Mouse (Mus musculus) embryonic facial prominence, embryonic 11.5 days (tissue): Measurements from ENCODE around the gene Dmrtc2. TPM values are rescaled to one million over a fixed set of nuclear protein-coding genes. Genes with fewer than 3 reads are reported as not detected.

Experiments
- ATAC-seq: fragments of 200-750 bp; cut with Nextera tagmentation; replicated peaks from 2 replicates; pipeline ENCODE4 v1.8.0; 2017; ENCODE audit warnings: low read depth; ENCODE audit not compliant: insufficient number of reproducible peaks, low FRiP score, low TSS enrichment
- DNase-seq: peaks from one replicate; pipeline ENCODE4 v3.0.0-alpha.2; 2015; ENCODE audit warnings: low spot score
- H3K27ac ChIP-seq: fragments of 300-500 bp; sonication (generic); replicated peaks from 2 replicates; pipeline ENCODE4 v1.5.1; 2014; ENCODE audit warnings: mild to moderate bottlenecking, low read depth, low read length, control low read depth
- H3K27me3 ChIP-seq: fragments of 300-500 bp; sonication (generic); 2 replicates; pipeline ENCODE4 v1.6.1; 2014; ENCODE audit warnings: mild to moderate bottlenecking, low read length, moderate library complexity, mixed read lengths; ENCODE audit not compliant: control insufficient read depth, insufficient read depth
- H3K36me3 ChIP-seq: fragments of 300-500 bp; sonication (generic); replicated peaks from 2 replicates; pipeline ENCODE4 v1.6.1; 2014; ENCODE audit warnings: low read depth, mild to moderate bottlenecking, low read length, moderate library complexity, mixed read lengths; ENCODE audit not compliant: control insufficient read depth, insufficient read depth
- H3K4me1 ChIP-seq: fragments of 300-500 bp; sonication (generic); 2 replicates; pipeline ENCODE4 v1.6.1; 2014; ENCODE audit warnings: low read length, mixed read lengths; ENCODE audit not compliant: control insufficient read depth, insufficient read depth
- H3K4me2 ChIP-seq: fragments of 300-500 bp; sonication (generic); 2 replicates; pipeline ENCODE4 v1.6.1; 2014; ENCODE audit warnings: low read depth, mild to moderate bottlenecking, control low read depth, low read length, moderate library complexity
- H3K4me3 ChIP-seq: fragments of 300-500 bp; sonication (generic); 2 replicates; pipeline ENCODE4 v1.5.1; 2014; ENCODE audit warnings: low read depth, low read length, control low read depth
- H3K9ac ChIP-seq: fragments of 300-500 bp; sonication (generic); replicated peaks from 2 replicates; pipeline ENCODE4 v1.6.1; 2014; ENCODE audit warnings: mild to moderate bottlenecking, control low read depth, low read length
- H3K9me3 ChIP-seq: fragments of 300-500 bp; sonication (generic); replicated peaks from 2 replicates; pipeline ENCODE4 v1.6.1; 2016; ENCODE audit warnings: mild to moderate bottlenecking, low read length, inconsistent platforms, mixed read lengths; ENCODE audit not compliant: control insufficient read depth
- WGBS: fragments of 180-500 bp; shearing (Covaris S2); extraction: QIAGEN DNeasy Blood & Tissue Kit; methylation state at CpG from one replicate; pipeline ENCODE4 v1.1.7; 2014; 5-methylcytosine and 5-hydroxymethylcytosine counted together
- polyA plus RNA-seq: library from polyadenylated mRNA; unstranded; fragments of >200 nt; fragmentation: Nextera tagmentation; extraction: Ambion mirVana; gene quantifications from 2 replicates; pipeline ENCODE4 v1.2.1, GENCODE M21; 2014

The Dmrtc2 gene
- polyA plus RNA-seq, 1 experiment from 2014 or later, result not detected

- H3K9ac ChIP-seq, result no peak overlapping the region
- no peak overlapping the region for H3K4me2 ChIP-seq
- H3K9me3 ChIP-seq, result no peaks in the 10 kb centered on the region
- no peak for ATAC-seq
- no peak overlapping the region for H3K4me3 ChIP-seq
- DNase-seq, result no peak
- H3K27ac ChIP-seq, result no peak overlapping the region
- 88% methylated on average over 5 of the region's 5 CpGs for WGBS
- H3K4me1 ChIP-seq, result no peaks in the 10 kb centered on the region
- H3K36me3 ChIP-seq, result no peaks in the 10 kb centered on the region; the same call in 1 of the 2 replicates
- no peaks in the 10 kb centered on the region for H3K27me3 ChIP-seq
These were observed 28.1 kb downstream of the Dmrtc2 start for GRCm38 (mm10) chr7:24897959-24898358.

DNA sequence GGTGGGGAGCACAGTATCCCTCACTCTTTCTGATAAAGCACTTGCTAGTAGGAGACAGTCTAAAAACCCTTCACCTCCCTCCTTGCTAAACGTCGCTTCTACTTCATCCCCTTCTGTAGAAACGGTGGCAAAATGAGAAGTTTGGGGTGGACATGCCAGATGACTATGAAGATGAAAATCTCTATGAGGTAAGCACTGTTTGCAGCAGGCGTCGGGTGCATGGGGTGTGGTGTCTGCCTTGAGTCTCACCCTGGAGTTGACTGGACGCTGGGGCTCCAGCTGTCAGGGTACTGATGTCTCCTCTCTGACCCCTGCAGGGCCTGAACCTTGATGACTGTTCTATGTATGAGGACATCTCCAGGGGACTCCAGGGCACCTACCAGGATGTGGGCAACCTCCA, 31.3 kb downstream of the Dmrtc2 start:
- no peak overlapping the region for H3K4me3 ChIP-seq
- ATAC-seq (no peak), DNase-seq (no peak)
- H3K4me1 ChIP-seq, result no peaks in the 10 kb centered on the region
- H3K9ac ChIP-seq, result no peak overlapping the region
- no peak overlapping the region for H3K27ac ChIP-seq
- H3K36me3 ChIP-seq, result no peaks in the 10 kb centered on the region
- no peaks in the 10 kb centered on the region for H3K9me3 ChIP-seq
- 81% methylated on average over 6 of the region's 6 CpGs for WGBS
- no peaks in the 10 kb centered on the region for H3K27me3 ChIP-seq
- no peak overlapping the region for H3K4me2 ChIP-seq

DNA sequence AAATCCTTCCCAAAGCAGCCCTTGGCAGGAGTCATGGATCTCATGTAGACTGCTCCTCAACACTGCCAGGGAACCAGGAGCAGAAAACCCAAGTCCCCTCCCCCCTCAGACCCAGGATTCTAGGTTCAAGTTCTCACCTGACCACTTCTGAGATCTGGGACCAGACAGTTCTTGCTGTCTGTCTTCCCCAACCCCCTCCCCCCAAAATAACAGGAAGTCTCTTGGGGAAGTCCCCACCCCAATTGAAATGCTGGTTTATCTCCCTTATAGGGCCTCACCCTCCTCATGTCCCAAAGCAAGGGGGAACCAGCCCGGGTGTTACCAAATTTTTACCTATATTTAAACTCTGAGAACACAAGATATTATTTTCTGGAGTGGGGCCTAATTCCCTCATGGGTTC, 32.0 kb downstream of the Dmrtc2 start:
- 91% methylated on average over 1 of the region's 1 CpGs for WGBS
- H3K4me3 ChIP-seq, result no peak overlapping the region
- no peaks in the 10 kb centered on the region for H3K4me1 ChIP-seq
- no peaks in the 10 kb centered on the region for H3K9me3 ChIP-seq
- H3K27ac ChIP-seq, result no peak overlapping the region
- H3K27me3 ChIP-seq, result no peaks in the 10 kb centered on the region
- DNase-seq, result no peak
- no peak overlapping the region for H3K4me2 ChIP-seq
- no peak for ATAC-seq
- H3K9ac ChIP-seq, result no peak overlapping the region
- no peaks in the 10 kb centered on the region for H3K36me3 ChIP-seq

DNA sequence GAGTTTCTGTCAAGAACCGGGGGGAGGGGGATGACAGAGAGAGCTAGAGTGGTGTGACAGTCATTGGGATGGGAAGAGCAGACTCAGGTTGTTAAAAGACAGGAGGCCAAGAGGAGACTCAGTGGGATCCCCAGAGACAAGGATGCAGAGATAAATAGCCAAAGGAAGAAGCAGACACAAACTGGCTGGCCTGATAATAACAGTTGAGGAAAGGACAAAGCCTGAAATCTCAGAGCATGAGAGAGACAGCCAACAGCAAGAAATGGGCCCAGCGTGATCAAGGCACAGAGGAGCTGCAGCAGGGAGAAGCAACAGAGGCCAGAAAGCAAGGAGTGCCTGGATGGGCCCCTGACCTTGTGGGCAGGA, 32.4 kb downstream of the Dmrtc2 start:
- ATAC-seq (no peak), DNase-seq (no peak)
- Histone ChIP-seq H3K36me3 (no peaks in the 10 kb centered on the region), H3K4me3 (peak overlapping the region; percentile 52), H3K9me3 (no peaks in the 10 kb centered on the region), H3K27me3 (no peaks in the 10 kb centered on the region), H3K4me2 (peak overlapping the region; percentile 56), H3K4me1 (peaks cover 3% of the 10 kb centered on the region; the same call in 1 of the 2 replicates), H3K27ac (peak overlapping the region; percentile 53), H3K9ac (peak overlapping the region; percentile 72)
- 55% methylated on average over 2 of the region's 2 CpGs for WGBS

DNA sequence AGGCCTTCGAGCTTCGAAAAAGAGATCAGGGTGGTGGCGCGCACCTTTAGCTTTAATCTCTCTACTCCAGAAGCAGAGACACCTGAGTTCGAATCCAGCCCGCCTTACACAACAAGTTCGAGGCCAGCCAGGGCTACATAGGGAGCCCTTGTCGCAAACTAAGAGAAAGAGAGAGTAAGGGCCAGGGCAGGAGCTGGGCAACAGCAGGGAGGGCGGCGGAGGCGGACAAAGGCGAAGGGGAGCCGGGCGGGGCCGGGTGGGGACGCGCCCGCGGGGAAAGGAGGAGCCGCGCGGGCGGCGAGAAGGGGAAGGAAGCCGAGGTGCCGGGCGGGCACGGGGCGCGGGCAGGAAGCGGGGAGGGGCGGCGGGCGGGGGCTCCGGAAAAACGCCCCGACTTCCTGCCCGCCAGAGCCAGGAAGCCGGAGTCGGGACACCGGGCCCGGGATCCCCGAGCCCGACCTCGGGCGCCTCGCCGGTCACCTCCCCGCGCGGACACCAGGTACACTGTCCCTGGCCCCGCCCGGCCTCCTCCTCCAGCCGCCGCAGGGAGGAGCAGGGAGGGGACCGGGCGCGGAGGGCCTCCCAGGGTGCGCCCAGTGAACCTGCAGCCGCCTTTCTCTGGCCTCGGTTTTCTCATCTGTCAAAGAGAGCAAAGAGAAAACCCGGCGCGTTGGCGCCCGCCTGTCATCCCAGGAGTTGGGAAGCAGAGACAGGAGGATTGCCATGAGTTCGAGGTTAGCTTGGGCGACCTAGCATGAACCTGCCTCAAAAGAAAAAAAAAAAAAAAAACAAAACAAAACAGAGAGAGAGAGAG, 33.0 kb downstream of the Dmrtc2 start, which contains the start of gene Arhgef1:
Arhgef1 (plus strand) TSS at position 283 of the 814 bp plus-strand sequence.
- Histone ChIP-seq H3K4me1 (peaks cover 7% of the 10 kb centered on the region; the same call in 1 of the 2 replicates), H3K4me3 (peak within 1 kb of the TSS; percentile 52), H3K27me3 (no peaks in the 10 kb centered on the region), H3K9ac (peak within 1 kb of the TSS; percentile 72), H3K36me3 (no peaks in the 10 kb centered on the region), H3K4me2 (peak within 1 kb of the TSS; percentile 56), H3K9me3 (no peaks in the 10 kb centered on the region), H3K27ac (peak within 1 kb of the TSS; percentile 53)
- DNase-seq (peak; percentile 59), ATAC-seq (no peak)
- 7% methylated on average over 45 of the region's 68 CpGs for WGBS

DNA sequence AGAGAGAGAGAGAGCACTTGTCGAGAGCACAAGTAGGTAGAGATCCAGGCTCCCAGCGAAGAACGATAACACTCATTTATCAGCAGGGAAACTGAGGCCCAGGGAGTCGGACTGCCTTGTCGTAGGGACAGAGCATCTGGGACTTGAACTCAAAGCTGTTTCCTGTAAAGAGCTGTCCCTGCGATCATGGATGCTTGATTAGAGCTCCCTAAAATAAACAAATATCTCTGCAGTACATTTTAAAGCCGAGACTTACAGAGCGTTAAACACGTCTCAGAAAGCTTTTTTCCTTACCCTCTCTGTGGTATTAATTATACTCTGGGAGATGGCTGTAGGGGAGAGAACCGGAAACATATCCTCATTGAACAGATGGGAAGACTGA, 33.6 kb downstream of the Dmrtc2 start:
- peak overlapping the region; percentile 52 for H3K4me3 ChIP-seq
- H3K4me2 ChIP-seq, result peak overlapping the region; percentile 56; the same call in 1 of the 2 replicates
- 43% methylated on average over 10 of the region's 10 CpGs for whole genome bisulfite sequencing
- H3K9ac ChIP-seq, result no peak overlapping the region
- no peaks in the 10 kb centered on the region for H3K27me3 ChIP-seq
- ATAC-seq (no peak), DNase-seq (no peak)
- H3K9me3 ChIP-seq, result no peaks in the 10 kb centered on the region
- peaks cover 7% of the 10 kb centered on the region; the same call in 1 of the 2 replicates for H3K4me1 ChIP-seq
- H3K27ac ChIP-seq, result no peak overlapping the region
- H3K36me3 ChIP-seq, result no peaks in the 10 kb centered on the region

DNA sequence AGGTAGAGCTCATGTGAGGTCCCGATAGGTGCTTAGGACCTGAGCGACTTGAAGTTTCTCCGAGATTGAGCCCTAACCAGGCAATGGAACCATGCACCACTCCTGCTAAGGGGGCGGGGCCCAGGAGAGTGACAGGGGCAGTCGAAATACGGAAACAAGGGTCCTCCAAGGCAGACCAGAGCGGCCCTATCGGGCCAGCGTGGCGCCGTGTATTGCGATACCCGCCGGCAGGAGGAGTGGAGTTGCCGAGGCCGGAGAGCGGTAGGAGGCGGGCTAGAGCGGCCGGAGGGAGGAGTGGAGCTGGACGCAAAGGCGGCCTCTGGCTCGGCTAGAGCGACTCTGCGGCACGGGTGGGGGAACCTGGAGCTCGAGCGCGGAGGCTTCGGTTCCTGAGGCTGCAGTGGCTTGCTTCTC, 34.2 kb downstream of the Dmrtc2 start:
- H3K9ac ChIP-seq, result peak overlapping the region; percentile 73
- peak; percentile 96 for ATAC-seq
- no peaks in the 10 kb centered on the region for H3K9me3 ChIP-seq
- H3K36me3 ChIP-seq, result no peaks in the 10 kb centered on the region
- H3K4me3 ChIP-seq, result peak overlapping the region; percentile 52
- H3K27me3 ChIP-seq, result no peaks in the 10 kb centered on the region
- DNase-seq, result peak; percentile 98
- H3K4me2 ChIP-seq, result peak overlapping the region; percentile 68
- peak overlapping the region; percentile 29 for H3K27ac ChIP-seq
- under 1% methylated on average over 27 of the region's 30 CpGs for WGBS
- H3K4me1 ChIP-seq, result peaks cover 7% of the 10 kb centered on the region; the same call in 1 of the 2 replicates

DNA sequence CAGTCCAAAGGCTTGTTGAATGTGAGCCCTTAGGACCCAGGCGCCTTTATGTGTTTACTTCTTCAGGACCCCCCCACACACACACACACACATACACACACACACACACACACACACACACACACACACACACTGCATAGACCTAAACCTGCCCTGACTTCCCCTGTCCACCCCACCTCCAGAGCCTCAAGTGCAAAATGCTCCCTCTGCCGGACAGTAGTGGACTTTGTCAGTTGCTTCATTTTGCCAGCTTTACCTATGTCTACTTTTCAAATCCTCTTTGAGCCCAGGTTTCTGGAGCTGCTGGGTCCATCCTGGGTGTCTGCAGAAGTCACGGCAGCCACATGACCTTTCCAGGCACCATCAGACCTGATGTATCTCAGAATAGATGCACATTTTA, 35.1 kb downstream of the Dmrtc2 start:
- Histone ChIP-seq H3K27ac (no peak overlapping the region), H3K9ac (peak overlapping the region; percentile 73)

More for the DNA sequence above, 35.1 kb downstream of the Dmrtc2 start:
- H3K4me2 ChIP-seq, result peak overlapping the region; percentile 68
- ATAC-seq, result no peak
- peaks cover 7% of the 10 kb centered on the region; the same call in 1 of the 2 replicates for H3K4me1 ChIP-seq
- H3K36me3 ChIP-seq, result no peaks in the 10 kb centered on the region
- peak overlapping the region; percentile 52 for H3K4me3 ChIP-seq
- H3K9me3 ChIP-seq, result no peaks in the 10 kb centered on the region
- DNase-seq, result peak; percentile 87
- 14% methylated on average over 3 of the region's 3 CpGs for WGBS
- no peaks in the 10 kb centered on the region for H3K27me3 ChIP-seq
